Mouse (Mus musculus) MN1 (cell line): ENCODE data around the gene Zbtb9.
"Not testable (repeated sequence)": the region's sequence is repeated elsewhere in the genome, so short reads cannot be mapped to it uniquely, and the experiment has no call there.

Experiments
- DNase-seq: peaks from one replicate; pipeline ENCODE4 v3.0.0-alpha.2; 2016; ENCODE audit warnings: low spot score

Gene Zbtb9

GRCm38 (mm10) chr17:26972703-26973574, at the start of gene Zbtb9:
Gene Zbtb9 (plus strand): TSS chr17:26973167.
- DNase-seq: peak; percentile 98

- DNase-seq: not testable (repeated sequence)
Measured at GRCm38 (mm10) chr17:26925414-26925813, 47.6 kb upstream of the Zbtb9 start.

DNA sequence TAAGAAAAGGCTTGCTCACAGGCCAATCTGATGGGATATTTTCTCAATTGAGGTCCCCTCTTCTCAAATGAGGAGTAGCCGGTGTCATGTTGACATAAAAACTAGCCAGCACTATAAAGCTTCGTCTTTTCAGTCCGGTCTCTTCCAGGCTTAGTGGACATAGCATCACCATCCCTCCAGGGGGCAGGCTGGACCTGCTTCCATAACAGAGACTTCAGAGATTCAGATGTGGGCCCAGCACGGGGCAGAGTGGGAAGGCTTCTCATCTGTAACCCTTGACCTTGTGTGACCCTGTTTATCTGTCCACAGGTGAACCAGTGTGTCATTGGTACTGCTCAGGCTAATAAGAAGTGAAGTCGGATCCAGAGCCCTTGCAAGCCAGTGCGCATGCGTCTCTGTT, 41.2 kb upstream of the Zbtb9 start:
- DNase-seq: peak; percentile 76

DNA sequence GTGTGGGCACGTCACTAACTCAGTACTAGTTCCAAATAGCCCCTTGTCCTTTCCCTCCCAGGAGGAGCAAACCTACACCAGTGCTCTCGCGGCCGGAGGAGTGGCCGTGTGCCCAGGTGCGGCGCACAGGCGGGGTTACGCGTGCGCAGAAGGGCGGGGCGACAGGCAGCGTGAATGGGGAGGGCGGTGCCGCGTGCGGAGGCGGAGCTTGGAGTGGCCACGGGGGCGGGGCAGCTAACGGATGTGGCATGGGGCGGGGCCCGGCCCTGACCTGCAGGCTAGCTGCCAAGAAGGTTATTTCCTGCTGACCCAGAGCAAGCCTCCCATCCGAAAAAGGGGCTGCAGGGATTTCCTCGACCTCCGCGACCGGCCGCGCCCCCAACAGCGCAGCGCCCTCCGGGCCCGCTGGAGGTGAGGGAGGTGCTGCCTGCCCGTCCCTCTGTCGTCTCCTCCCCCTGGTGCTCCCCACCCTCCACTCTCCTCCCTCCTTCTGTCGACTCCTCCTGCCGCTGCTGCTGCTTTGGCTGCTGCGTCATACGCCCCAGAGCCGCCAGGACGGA, 40.0 kb upstream of the Zbtb9 start, which contains the start of gene Phf1:
Phf1 (plus strand) TSS at position 214 of the 560 bp plus-strand sequence.
- peak; percentile 93 for DNase-seq

DNA sequence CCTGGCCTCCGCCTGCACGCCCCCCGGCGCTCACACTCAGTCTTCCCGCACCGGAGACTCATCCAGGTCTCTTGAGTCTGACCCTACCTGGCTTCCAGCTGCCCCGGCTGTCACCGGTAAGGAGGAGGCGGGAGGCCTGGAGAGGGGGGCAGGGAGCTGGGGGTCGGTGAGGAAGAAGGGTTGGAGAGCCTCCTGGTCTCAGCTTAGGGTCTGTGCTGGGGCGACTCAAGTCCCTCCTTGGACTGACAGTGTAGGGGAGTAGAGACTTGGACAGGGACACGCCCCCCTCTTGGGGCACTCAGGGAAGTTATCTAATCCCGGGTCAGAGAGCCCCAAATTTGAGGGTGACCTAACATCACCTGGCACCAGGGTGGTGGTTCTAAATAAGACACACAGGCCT, 39.5 kb upstream of the Zbtb9 start:
- DNase-seq: no peak

DNA sequence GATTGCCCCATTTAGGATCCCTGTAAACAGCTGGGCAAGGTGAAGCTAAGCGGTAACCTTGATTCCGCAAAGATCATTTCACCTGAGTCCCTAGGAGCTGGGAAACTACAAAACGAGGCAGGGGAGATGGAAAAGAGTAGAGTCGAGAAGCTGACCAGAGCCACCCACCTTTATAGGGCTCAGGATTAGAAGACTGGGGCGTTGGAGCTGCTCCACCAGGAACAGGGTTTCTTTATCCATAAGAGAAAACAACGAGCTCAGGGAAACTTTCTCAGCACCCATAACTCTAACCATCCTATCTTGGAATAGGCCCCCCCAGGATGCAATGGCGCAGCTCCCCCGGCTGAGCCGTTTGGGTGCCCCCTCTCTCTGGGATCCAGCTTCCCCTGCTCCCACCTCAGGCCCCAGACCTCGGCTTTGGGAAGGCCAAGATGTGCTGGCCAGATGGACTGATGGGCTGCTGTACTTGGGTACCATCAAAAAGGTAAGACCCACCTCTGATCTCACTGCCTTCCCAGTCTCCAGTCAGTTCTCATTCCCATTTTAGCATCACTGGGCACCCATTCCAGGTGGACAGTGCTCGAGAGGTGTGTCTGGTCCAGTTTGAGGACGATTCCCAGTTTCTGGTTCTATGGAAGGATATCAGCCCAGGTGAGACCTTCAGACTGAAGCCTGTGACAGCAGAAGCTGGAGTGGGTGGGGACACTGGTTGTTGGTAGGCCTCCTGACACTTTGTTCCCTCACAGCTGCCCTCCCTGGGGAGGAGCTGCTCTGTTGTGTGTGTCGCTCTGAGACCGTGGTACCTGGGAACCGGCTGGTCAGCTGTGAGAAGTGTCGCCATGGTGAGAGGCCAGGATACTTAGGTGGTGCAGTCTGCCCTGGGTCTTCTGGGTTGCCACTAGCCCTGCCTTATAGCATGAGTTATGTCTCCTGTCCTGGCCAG, 38.8 kb upstream of the Zbtb9 start:
- DNase-seq: no peak

GRCm38 (mm10) chr17:26935027-26935426, 37.9 kb upstream of the Zbtb9 start:
- DNase-seq: no peak

DNA sequence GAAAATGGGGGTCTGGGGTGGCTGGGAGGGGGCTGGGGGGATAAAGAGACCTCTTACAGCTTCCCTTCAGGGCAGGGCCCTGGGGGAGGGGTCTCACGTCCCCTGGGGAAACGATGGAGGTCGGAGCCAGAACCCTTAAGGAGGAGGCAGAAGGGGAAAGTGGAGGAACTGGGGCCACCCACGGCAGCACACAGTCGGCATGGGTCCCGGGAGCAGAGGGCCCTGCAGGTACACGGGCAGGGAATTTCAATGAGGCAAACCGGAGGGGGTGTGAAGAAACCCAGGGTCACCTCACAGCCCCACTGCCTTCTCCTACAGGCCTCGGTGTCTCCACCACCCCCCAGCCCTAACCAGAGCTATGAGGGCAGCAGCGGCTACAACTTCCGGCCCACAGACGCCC, 36.5 kb upstream of the Zbtb9 start:
- DNase-seq: no peak

DNA sequence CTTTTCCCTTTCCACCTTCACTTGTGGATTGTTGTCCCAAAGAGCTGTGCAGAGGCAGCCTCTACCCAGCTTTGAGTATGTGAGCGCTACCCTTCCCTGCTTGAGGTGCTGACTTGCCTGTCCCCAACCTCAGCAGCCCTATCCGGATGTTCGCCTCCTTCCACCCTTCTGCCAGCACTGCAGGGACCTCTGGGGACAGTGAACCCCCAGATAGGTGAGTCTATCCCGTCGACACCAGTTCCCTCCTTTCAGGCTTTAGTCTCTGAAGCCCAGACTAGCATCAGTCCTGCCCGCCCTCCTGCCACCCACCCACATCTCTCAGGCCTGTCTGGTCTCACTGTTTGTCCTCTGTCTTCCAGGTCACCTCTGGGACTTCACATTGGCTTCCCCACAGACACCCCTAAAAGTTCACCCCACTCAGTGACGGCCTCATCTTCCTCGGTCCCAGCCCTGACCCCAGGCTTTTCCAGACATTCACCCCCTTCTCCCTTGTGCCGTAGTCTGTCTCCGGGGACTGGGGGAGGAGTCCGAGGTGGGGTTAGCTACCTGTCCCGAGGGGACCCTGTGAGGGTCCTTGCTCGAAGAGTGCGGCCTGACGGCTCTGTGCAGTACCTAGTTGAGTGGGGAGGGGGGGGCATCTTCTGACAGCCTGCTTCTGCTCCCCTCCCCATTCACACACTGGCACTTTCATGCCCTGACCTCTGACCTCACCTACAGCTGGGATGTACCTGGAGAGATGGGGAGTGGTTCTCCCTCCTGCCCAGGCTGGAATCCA, 35.9 kb upstream of the Zbtb9 start:
- DNase-seq: no peak

DNA sequence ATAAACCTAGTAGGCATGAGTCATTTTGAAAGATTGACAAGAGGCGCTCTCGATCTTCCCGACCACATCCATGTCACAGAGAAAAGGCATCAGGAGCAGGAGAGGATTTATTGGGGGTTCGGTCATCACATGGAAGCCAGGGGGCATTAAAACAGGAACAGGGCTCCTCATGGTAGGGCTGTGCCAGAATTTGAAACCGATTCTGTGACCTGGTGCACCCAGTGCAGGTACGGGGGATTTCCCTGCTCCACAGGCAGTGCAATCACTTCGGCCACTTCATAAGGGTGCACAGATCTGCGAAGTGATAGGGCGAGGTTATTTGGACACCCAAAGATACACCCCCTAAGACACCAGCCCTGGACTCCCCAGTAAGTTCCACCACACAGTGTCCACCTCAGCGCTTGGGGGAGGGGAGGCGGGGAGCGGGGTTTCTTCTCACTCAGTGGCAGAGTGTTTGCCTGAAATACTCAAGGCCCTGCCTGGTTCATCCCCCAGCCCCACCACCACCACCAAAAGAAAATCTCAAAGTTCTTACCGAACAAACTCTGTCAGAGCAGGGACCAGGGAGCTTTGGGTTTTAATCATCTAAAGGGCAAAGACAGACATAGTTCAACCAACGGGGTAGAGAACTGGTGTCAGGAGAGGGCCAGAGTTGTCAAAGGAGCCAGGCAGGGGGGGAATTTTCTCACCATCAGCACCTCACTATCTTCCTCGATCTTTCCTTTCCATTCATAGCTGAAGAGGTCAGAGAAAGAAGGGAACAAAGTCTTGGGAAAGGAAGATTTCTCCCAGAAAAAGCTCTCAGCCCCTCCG, 34.9 kb upstream of the Zbtb9 start:
- no peak for DNase-seq

GRCm38 (mm10) chr17:26938731-26939130, 34.2 kb upstream of the Zbtb9 start:
- DNase-seq: no peak

- peak; percentile 99 for DNase-seq
Measured at GRCm38 (mm10) chr17:26939178-26939972, 33.6 kb upstream of the Zbtb9 start, which contains the start of gene Cuta. Gene Cuta (minus strand): TSS chr17:26939569.

- no peak for DNase-seq
Measured at GRCm38 (mm10) chr17:26939973-26940300, 33.0 kb upstream of the Zbtb9 start.

DNA sequence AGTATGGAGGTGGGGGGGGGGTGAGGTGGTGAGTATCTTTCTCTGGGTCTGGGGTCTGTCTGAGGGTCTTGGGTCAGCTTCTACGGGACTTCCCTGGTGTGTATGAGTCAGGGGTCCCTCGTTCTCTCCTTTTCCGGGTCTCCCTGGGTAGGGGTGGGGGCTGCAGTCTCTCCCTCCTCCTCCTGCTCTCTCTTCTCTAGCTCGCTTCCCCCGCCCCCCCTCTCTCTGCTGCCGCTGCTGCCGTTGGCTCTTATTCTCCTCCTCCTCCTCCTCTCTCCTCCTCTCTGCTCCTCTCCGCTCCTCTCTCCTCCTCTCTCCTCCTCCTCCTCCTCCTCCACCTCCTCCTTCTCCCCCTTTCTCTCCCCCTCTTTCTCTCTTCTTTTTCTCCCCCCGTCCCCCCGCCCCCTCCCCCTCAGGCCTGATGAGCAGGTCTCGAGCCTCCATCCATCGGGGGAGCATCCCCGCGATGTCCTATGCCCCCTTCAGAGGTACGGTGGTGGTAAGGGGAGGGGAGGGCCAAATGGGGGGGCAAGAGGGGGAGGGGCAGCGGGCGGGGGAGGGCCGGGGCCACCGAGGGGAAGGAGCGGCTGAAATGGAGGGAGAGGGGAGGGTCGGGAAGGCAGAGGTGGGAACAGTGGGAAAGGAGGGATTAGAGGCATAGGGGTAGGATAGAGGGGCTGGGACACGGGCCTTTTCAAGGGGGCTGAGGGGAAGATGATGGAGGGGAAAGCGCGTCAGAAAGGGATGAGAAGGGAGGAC, 31.8 kb upstream of the Zbtb9 start, which contains the start of gene Syngap1:
Syngap1 (plus strand) TSS at position 223 of the 759 bp plus-strand sequence.
- peak; percentile 42 for DNase-seq

GRCm38 (mm10) chr17:26941841-26942570, 31.0 kb upstream of the Zbtb9 start:
- DNase-seq: no peak

- no peak for DNase-seq
Measured at GRCm38 (mm10) chr17:26945824-26946495, 27.0 kb upstream of the Zbtb9 start.

- DNase-seq: no peak
Measured at GRCm38 (mm10) chr17:26946567-26946966, 26.4 kb upstream of the Zbtb9 start.
